Mouse (Mus musculus) 3T3-L1 (cell line): ENCODE results near the gene Fam221b.
A peak's percentile ranks its signal among the peaks of the same experiment; 100 is the strongest.

Experiments used
- DNase-seq: peaks from one replicate; pipeline ENCODE4 v3.0.0-alpha.2; 2015; ENCODE audit warnings: low read depth, low spot score

The Fam221b gene

GRCm38 (mm10) chr4:43657146-43657545 is 11.8 kb downstream of the Fam221b start:
- peak; percentile 56 for DNase-seq

- DNase-seq, result peak; percentile 98
Measured at GRCm38 (mm10) chr4:43656339-43657109, 12.4 kb downstream of the Fam221b start, which contains the start of gene Hint2. Gene Hint2 (minus strand): TSS chr4:43656466.

GRCm38 (mm10) chr4:43655656-43656338 is 13.1 kb downstream of the Fam221b start:
- no peak for DNase-seq

- no peak for DNase-seq
Measured at GRCm38 (mm10) chr4:43653161-43654015, 15.6 kb downstream of the Fam221b start, which contains the start of gene Spag8. Gene Spag8 (minus strand): TSS chr4:43653594.

- no peak for DNase-seq
Measured at GRCm38 (mm10) chr4:43652726-43653125, 16.2 kb downstream of the Fam221b start.

GRCm38 (mm10) chr4:43649783-43650182 is 19.2 kb downstream of the Fam221b start:
- no peak for DNase-seq

GRCm38 (mm10) chr4:43640491-43640890 is 28.5 kb downstream of the Fam221b start:
- DNase-seq, result no peak

GRCm38 (mm10) chr4:43640076-43640475 is 28.9 kb downstream of the Fam221b start:
- DNase-seq, result no peak

- DNase-seq, result no peak
Measured at GRCm38 (mm10) chr4:43636751-43637150, 32.2 kb downstream of the Fam221b start.

GRCm38 (mm10) chr4:43634621-43635374 is 34.1 kb downstream of the Fam221b start:
- DNase-seq, result no peak

GRCm38 (mm10) chr4:43633736-43634135 is 35.2 kb downstream of the Fam221b start:
- no peak for DNase-seq

- DNase-seq, result no peak
Measured at GRCm38 (mm10) chr4:43633296-43633695, 35.6 kb downstream of the Fam221b start.

GRCm38 (mm10) chr4:43631956-43632920 is 36.7 kb downstream of the Fam221b start:
- DNase-seq, result no peak

- DNase-seq, result peak; percentile 40
Measured at GRCm38 (mm10) chr4:43631046-43631955, 37.6 kb downstream of the Fam221b start, which contains the start of gene Npr2. Gene Npr2 (plus strand): TSS chr4:43631935.

GRCm38 (mm10) chr4:43630671-43631045 is 38.3 kb downstream of the Fam221b start:
- DNase-seq, result peak; percentile 47

- peak; percentile 93 for DNase-seq
Measured at GRCm38 (mm10) chr4:43630030-43630581, 38.8 kb downstream of the Fam221b start.

- DNase-seq, result no peak
Measured at GRCm38 (mm10) chr4:43629106-43629817, 39.7 kb downstream of the Fam221b start.
